Mouse (Mus musculus) T-helper 17 cell (primary cell): ENCODE measurements around the gene Lhpp.

ENCODE experiments used
- in situ Hi-C, 2 experiments: fragments of 300-600 bp; cut with MboI, MseI; formaldehyde crosslinking; loops; 1 replicate in 1 of 2; 2 replicates in 1 of 2; pipeline ENCODE4 v1.15.1; 2025; ENCODE audit warnings: high pct_unique_total_duplicates in 2 of 2

Gene Lhpp

GRCm38 (mm10) chr7:132679117-132679516 lies 68.7 kb downstream of the Lhpp start:
- in situ Hi-C loops = no loop called here

DNA sequence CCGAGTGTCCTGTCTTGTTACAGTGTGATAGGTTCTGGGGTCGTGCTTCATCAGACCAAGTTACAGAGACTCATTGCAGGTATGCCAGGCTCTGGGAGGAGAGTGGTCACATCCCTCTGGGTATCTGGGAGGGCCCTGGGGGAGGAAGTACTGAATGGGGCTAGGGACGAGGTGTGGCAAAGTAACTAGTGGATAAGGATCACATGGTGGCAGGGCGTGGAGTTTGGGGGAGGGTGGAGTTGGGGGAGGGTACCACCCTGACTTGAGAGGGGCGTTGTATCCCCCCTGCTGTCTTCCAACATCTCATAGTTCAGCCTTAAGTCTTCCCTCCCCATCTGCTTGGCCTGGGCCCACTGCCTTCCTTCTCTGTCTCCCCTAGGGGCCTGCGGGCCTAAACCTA lies 69.1 kb downstream of the Lhpp start:
- in situ Hi-C loops = no loop called here

DNA sequence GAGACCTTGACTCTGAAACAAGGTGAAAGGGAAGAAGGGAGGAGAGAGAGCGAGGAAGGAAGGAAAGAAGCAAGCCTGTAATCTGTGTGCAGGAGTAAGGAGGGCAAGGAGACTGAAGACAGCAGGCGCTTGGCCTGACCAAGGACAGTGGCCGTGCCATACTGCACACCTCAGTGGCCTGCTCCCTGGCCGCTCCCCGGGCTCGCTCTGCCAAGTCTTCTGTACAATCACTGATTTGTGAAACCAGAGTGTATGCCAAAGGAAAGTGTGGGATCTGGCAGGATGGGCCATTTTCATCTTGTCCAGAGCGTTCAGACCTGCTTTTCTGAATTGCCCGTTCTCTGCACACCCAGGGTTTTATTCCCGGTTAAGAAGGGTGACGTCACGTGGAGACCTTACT lies 70.9 kb downstream of the Lhpp start:
- in situ Hi-C loops = no loop called here

DNA sequence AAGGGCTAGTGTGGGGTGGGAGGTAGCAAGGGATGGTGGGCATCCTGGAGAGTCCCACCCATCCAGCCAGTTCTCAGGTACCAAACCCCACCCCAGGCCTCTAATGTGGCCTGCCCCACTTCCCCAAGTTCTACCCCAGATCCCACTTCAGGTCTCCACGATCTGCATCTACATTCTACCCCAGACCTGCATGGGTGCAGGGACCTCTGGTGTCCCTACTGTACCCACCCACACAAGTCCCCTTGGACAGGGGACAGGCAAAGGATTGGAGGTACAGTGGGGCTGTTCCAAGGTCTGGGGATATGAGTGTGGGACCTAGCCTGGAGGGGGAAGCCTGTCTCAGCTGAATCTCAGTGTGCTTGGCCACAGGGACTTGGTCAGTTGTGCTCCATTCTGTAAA lies 71.4 kb downstream of the Lhpp start:
- in situ Hi-C loops = no loop called here

DNA sequence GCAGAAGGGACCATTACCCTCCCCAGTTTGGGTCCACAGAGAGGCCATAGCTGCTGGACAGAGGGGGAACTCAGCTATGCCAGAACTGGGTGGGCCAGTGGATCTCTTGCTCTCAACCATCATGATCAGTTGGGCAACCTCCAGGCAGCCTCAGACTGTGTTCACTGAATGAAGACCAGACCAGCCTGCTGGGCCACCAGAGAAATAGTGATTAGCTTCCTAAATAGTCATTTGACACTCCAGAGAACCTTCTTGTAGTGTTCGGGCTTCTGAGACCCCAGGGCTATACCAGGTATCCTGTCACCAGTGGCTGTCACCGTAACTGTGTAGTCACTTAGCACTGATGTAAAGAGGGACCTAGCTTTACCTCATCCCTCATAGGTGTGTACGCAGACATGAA lies 71.9 kb downstream of the Lhpp start:
- in situ Hi-C loops = no loop called here

- in situ Hi-C loops = no loop called here
Measured at GRCm38 (mm10) chr7:132682901-132683300, 72.5 kb downstream of the Lhpp start.

DNA sequence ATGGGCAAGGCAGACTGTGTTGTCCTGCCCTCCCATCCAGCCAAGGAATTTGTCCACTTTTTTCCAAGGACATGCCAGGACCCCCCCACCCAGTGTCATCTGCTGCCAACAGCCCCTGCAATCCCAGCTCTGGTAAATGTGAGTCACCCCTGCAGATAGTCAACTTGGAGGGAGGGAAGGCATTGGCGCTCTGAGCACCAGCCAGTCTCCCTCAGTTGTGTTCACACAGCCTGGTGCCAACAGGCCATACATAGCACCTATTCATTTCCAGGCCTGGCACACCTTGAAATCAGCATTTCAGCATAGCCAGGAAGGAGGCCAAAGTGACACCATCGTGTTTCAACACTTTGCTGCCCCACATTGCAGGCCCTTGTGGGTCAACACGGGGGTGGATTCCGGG lies 73.5 kb downstream of the Lhpp start:
- in situ Hi-C loops = no loop called here

DNA sequence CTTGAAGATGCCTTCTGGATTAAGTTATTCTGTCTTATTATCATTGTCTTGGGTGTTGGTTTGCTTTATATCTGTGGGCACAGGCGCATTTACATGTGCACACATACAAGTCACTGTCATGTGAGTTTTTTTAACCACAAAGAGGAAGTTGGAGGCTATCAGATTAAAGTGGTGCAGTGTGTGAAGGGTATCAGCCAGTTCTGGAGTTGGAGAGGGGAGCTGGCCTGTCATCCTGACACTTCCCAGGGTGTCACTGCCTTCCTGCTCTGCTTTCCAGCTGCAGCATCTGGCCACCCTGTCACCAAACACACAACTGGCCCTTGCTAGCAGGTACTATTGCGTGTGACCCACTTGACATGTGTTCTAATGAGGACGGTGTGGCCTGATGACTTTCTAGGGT lies 76.1 kb downstream of the Lhpp start:
- in situ Hi-C loops = no loop called here

GRCm38 (mm10) chr7:132687897-132688296 lies 77.5 kb downstream of the Lhpp start:
- in situ Hi-C loops = no loop called here

- in situ Hi-C loops = no loop called here
Measured at GRCm38 (mm10) chr7:132688721-132689120, 78.3 kb downstream of the Lhpp start.

DNA sequence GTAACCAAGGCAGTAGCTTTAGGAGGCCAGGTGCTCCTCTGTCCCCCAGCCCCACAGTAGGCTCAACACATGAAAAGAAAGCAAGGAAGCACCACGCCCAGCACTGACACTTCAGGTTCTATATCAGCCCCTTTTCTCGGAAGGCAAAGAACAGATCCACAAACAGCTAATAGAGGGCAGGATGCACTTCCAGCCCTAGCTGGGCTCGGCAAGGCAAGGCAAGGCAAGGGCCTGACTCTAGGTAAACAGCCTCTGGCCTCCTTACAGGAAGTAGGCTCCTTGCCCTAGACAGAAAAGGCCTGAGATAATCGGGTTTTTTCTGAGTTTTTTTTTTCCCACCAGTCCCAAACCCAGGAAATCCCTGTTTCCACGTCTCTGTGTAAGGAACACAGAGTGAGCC lies 79.3 kb downstream of the Lhpp start:
- in situ Hi-C loops = loop anchor here in 1 of 2 experiments (10.0 kb wide), 1 partner anchor 705 kb away; no protein-coding TSS in a partner anchor

GRCm38 (mm10) chr7:132690716-132691472 lies 80.5 kb downstream of the Lhpp start:
- in situ Hi-C loops = loop anchor here in 1 of 2 experiments (10.0 kb wide), 1 partner anchor 706 kb away; no protein-coding TSS in a partner anchor

- in situ Hi-C loops = loop anchor here in 1 of 2 experiments (10.0 kb wide), 1 partner anchor 708 kb away; no protein-coding TSS in a partner anchor
Measured at GRCm38 (mm10) chr7:132692719-132693118, 82.3 kb downstream of the Lhpp start.

DNA sequence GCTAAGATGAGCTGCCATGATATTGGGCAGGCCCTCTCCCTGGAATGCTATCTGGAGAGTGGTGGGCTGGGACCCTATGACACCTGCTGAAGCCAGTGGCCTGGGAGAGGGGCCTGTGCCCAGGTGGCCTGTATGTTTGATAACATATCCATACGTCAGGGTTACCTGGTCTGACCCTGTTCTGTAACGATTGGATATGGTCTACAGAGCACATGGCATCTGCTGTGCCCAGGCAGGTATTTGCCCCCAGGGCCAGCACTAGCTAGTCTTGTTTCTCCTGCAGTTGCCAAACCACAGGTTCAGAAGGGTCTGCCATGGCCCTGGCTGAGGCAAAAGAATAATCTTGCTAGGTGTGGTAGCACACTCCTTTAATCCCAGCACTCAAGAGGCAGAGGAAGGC lies 83.1 kb downstream of the Lhpp start:
- in situ Hi-C loops = loop anchor here in 1 of 2 experiments (10.0 kb wide), 1 partner anchor 709 kb away; no protein-coding TSS in a partner anchor

- in situ Hi-C loops = loop anchor here in 1 of 2 experiments (10.0 kb wide), 1 partner anchor 713 kb away; no protein-coding TSS in a partner anchor
Measured at GRCm38 (mm10) chr7:132697258-132697796, 86.9 kb downstream of the Lhpp start.

DNA sequence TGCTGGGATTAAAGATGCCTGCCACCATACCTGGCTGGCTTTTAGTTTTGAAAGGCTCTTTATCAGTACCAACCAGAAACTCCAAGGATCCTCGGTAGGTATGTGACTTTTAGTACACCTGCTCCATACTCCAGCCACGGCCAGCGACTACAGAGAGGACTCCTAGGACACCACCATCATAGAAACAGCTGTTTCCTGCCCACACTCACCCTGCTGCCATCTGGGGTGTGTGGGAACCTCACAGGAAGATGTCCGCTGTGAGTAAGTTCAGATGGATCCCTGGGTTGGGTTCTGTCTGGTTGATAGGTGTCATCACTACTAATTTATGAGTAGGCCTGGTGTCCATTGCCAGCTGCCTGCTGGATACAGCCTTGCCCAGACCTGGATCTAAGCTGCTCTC lies 88.3 kb downstream of the Lhpp start:
- in situ Hi-C loops = loop anchor here in 1 of 2 experiments (10.0 kb wide), 1 partner anchor 714 kb away; no protein-coding TSS in a partner anchor

GRCm38 (mm10) chr7:132699165-132699564 lies 88.7 kb downstream of the Lhpp start:
- in situ Hi-C loops = loop anchor here in 1 of 2 experiments (10.0 kb wide), 1 partner anchor 714 kb away; no protein-coding TSS in a partner anchor

- in situ Hi-C loops = loop anchor here in 1 of 2 experiments (10.0 kb wide), 1 partner anchor 715 kb away; no protein-coding TSS in a partner anchor
Measured at GRCm38 (mm10) chr7:132699639-132700038, 89.2 kb downstream of the Lhpp start.

DNA sequence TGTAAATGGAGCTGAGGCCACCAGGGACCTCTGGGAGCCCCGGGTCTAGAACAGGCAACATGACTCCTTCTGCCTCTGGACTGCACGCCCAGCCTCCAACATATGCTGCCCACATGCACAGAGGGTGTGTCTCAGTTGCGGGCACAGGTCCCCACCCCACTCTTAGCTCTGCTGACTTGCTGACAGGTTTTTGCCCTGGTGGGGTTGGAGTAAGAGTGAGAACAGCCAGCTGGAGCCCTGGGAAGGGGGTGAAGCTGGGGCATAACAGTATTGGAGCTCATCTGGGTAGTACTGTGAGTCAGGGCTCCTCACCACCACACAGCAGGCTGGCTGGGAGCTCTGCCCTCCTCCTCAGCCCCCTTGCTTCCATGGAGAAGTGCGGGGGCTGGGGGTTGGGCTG lies 89.7 kb downstream of the Lhpp start:
- in situ Hi-C loops = no loop called here

GRCm38 (mm10) chr7:132701412-132701811 lies 91.0 kb downstream of the Lhpp start:
- in situ Hi-C loops = no loop called here

- in situ Hi-C loops = no loop called here
Measured at GRCm38 (mm10) chr7:132702024-132702423, 91.6 kb downstream of the Lhpp start.

GRCm38 (mm10) chr7:132702492-132703070 lies 92.1 kb downstream of the Lhpp start:
- in situ Hi-C loops = no loop called here
